Mouse (Mus musculus) right cerebral cortex, postnatal 25 days (tissue): ENCODE results near the gene Gp1ba.

Experiments used
- DNase-seq: peaks from one replicate; pipeline ENCODE4 v3.0.0; 2022

Gp1ba gene

GRCm38 (mm10) chr11:70654198-70654922 lies 15.4 kb downstream of the Gp1ba start, which contains the start of gene Pfn1:
Pfn1 (minus strand) TSS chr11:70654644.
- peak; percentile 72 for DNase-seq

DNA sequence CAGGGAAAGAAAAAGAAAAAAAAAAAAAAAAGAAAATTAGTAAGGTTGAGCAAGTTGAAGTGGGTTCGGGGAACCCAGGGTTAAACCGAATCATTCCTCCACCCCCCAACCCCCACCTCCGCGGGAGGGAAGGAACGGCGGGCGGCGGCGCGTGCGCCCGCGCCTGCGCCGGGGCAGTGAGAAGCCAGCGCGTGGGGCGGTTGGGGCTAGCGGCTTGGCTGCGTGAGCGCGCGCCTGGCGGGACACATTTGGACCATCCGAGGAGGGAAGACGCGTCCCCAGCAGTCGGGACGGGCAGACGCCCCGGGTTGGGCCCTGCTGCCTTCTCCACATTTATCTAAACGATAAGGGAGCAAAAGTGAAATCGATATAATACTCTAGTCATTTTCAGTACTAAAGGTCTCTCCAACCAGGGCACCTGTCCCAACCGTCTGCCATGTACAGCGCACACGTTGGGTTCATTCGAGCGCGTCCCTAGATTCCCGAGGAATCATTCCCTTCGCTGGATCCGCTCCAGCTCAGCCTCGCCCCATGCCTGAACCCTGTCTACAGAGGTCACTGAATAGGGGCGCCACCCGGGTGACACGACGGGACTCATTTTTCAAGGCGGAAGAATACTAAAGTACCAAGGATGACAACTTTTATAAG lies 16.1 kb downstream of the Gp1ba start:
- peak; percentile 73 for DNase-seq

DNA sequence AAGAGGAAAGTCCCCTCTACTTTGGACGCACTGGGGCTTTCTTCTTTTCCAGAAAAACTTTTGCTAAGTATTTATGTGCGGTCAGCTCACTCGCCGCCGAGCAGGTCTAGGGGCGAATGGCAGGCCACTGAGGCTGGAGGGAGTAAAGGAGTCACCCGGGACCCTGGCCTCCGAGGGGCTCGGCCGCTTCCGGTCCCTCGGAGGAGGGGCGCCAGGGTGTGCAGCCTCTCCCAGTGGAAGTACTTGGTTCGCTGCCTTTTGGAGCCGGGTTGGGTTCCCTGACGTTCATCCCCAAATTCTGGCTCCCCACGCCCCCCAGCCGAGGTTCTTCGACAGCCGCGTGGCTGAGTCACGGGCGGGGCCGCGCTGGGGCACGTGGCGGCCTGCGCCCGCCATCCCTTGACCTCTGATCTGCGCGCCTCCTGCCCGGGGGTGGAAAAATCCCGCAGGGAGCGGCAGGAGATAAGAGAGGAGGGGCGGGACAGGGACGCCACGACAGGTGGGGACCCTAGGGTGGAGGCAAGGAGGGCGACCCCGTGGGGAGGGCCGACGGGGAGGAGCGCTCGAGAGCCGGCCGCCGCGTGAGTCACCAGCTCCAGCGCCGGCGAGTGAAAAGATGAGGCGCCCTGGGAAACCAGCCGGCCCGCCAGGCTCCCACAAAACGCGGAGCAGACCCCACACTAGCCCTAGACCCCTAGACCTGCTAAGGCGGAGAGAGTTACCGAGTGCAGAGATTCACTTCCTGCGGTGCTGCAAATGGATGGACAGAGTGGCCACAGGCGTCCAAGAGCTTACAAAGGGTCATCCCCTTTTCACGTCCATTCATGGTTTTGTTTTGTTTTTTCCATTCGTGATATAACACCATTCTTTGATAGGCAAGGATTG lies 16.9 kb downstream of the Gp1ba start:
- DNase-seq, result no peak

GRCm38 (mm10) chr11:70656456-70656927 lies 17.6 kb downstream of the Gp1ba start:
- no peak for DNase-seq

GRCm38 (mm10) chr11:70656964-70657363 lies 18.0 kb downstream of the Gp1ba start, which contains the start of gene Eno3:
Eno3 (plus strand) TSS chr11:70657202.
- DNase-seq, result no peak

DNA sequence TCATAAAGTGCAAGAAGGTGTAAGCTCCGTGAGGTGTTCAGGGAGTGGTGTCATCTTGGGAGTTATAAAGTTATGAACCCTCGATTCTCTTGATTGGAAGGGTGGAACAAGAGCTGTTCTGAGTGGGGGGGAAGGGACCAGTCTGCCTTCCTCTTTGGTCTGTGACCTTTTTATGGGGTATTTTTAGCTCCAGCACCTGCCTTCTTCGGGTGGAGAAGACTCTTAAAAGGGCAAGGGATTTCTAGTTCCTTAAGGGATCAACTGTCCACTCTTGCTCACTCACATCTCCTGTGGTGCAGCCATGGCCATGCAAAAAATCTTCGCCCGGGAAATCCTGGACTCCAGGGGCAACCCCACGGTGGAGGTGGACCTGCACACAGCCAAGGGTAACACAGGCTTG lies 18.7 kb downstream of the Gp1ba start:
- no peak for DNase-seq

- no peak for DNase-seq
These were observed 19.1 kb downstream of the Gp1ba start for GRCm38 (mm10) chr11:70657991-70658390.

GRCm38 (mm10) chr11:70658521-70658920 lies 19.6 kb downstream of the Gp1ba start:
- no peak for DNase-seq

GRCm38 (mm10) chr11:70658942-70659341 lies 20.0 kb downstream of the Gp1ba start:
- no peak for DNase-seq

DNA sequence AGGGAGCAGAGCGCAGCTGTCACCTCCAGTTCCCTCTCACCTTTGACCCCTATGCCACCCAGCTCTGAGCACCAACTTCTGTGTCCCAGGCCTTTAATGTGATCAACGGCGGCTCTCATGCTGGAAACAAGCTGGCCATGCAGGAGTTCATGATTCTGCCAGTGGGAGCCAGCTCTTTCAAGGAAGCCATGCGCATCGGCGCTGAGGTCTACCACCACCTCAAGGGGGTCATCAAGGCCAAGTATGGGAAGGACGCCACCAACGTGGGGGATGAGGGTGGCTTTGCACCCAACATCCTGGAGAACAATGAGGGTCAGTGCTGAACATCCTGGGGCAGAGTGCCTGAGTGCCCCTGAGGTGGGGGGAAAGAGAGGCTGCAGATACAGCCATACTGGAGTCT lies 21.6 kb downstream of the Gp1ba start:
- DNase-seq, result no peak

- DNase-seq, result no peak
These were observed 24.2 kb downstream of the Gp1ba start for GRCm38 (mm10) chr11:70663101-70663500.

DNA sequence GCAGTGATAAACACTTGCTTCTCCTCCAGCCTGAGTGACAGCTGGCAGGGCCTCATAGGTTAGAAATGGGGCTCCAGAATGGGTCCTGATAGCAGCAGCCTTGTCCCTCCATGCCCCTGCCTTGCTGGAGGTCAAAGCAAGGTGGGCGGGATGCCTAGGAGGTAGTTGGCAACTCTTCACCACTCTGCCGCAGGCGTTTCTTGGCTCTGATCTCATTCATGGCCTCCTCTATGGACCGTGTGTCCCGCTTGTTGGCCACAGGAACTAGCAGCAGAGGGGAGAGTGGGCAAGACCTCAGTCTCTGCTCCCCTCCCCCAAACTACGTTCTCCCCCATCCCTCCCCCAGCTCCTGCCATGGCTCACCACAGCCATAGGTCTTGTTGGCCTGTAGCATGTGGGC lies 25.0 kb downstream of the Gp1ba start:
- DNase-seq, result no peak

- no peak for DNase-seq
These were observed 25.8 kb downstream of the Gp1ba start for GRCm38 (mm10) chr11:70664741-70665140.

- DNase-seq, result no peak
These were observed 27.8 kb downstream of the Gp1ba start for GRCm38 (mm10) chr11:70666687-70667086.

DNA sequence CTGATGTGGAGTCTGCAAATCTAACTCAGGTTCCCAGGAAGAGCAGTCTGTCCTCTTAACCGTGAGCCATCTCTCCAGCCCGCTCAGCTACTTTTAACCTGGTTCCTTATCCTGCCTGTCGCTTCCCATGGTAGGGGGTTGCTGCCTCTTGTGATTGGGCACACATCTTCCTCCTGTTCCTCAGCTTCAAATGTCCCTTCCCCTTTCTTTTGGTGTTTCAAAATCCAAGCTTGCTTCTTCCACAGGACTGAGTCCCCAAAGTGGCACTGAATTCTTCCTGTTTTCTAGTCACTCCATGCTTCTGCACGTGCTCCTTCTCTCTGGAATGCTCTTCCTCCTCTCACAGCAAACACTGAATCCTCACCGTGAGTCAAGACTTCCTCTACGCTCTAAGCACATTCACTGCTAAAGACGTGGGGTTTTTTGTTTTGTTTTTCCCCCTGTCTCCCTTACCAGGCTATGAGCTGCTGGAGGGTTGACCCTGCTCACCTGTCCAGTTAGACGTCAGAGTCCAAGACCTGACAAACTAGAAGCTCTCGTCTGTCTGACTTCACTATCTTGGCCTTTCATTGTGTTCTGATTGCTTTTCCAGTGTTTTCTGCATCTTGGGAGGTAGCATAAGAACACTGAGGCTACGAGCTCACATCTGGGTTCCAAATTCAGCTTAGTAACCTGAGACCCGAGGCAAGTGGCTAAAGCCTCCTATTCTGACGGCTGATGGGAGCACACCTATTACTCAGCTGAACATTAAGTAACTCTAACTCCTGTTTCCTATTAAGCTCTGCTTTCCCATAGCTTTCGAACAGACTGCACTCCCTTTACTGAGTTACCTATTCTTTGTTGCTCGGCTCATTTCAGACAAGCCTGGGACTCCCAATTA lies 28.6 kb downstream of the Gp1ba start:
- no peak for DNase-seq

GRCm38 (mm10) chr11:70668335-70668770 lies 29.4 kb downstream of the Gp1ba start:
- no peak for DNase-seq

- DNase-seq, result peak; percentile 97
These were observed 30.0 kb downstream of the Gp1ba start, which contains the start of gene Spag7 for GRCm38 (mm10) chr11:70668771-70669505. Spag7 (minus strand) TSS chr11:70669416.

- peak; percentile 55 for DNase-seq
These were observed 30.8 kb downstream of the Gp1ba start for GRCm38 (mm10) chr11:70669582-70670345.

DNA sequence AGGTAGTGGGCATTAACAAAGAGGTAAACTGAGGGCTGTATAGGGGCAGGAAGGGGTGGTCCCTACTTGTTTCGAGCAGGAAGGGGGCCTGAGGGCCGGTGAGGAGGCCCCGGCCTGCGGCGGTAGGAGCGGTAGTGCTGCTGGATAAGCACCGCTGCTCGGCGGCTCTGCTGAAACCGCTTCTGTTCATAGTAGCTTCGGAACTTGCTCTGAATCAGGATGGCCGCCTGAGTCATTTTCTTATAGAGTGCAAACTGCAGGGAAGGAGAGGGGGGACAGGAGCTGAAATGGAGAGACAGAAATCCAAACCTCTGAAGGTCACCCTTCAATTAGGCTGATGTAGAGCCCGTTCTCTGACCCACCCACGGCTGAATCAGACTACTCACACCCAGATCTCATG lies 31.6 kb downstream of the Gp1ba start:
- peak; percentile 35 for DNase-seq

DNA sequence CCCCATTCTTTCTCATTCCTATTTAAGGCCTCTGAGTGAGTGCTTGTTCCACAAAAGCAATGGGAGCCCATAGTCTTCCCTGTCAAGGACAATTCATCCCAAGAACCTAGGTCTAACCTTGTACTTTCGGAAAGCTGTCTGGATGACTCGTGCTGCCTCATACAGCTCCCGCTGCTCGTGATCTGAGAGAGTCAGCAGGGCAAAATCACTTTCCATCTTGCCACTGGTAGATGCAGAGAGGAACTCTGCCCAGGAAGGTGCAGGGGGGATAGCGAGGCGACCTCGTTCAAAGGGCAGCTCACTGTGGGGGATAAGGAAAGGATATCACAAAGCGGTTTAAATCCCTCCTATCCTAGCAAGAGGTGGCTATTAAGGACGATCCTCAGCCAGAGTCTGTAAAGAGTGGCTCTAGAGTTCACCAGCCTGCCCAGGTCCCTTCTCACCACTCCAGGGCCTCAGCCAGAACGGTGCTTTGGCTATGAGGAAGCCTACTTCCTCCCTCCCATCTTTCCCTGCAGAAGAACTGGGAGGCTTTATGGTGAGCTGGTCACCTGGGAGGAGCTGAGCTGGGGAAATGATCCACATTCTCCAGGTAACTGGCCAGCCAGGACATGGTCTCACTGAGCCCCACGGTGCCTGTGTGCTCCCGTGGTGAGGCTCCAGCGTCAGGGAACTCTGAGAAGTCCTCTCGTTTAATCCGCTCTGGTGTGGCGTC lies 32.6 kb downstream of the Gp1ba start:
- DNase-seq, result no peak
